In genomic region chr7:143956575-143957295, GRCm38 (mm10) we compare ENCODE assay signal across 16 mouse cellular contexts. TPM values are rescaled to one million over a fixed set of nuclear protein-coding genes. Genes with fewer than 3 reads are reported as not detected.
DNase-seq lines count a peak whose midpoint lies in the region; ATAC-seq lines count a peak whose summit lies in the region.
"Had no signal": no experiment of that assay in that cellular context is flagged by ENCODE, and none has a peak within 500 bp of the region (broad histone marks: within the 10 kb centered on the region; RNA-seq: fewer than 3 reads in every experiment).

No protein-coding gene starts in this region.

- whole genome bisulfite sequencing in liver, embryonic 15.5 days (ENCODE audit: insufficient replicate concordance), result 57% methylated on average over 6 of the region's 6 CpGs
- 76% methylated on average over 6 of the region's 6 CpGs for WGBS in liver, embryonic 11.5 days
- 66% methylated on average over 6 of the region's 6 CpGs for WGBS in stomach, embryonic 15.5 days
- 80% methylated on average over 6 of the region's 6 CpGs for WGBS in heart, embryonic 12.5 days

- H3K9ac ChIP-seq in liver, embryonic 15.5 days, result no peak overlapping the region
- H3K9ac ChIP-seq in liver, embryonic 11.5 days (ENCODE audit: low read depth, low read length), result no peak overlapping the region
- H3K9ac ChIP-seq in stomach, embryonic 15.5 days, result no peak overlapping the region
- no peak overlapping the region for H3K9ac ChIP-seq in heart, embryonic 12.5 days
- H3K9ac ChIP-seq: forebrain, embryonic 12.5 days; hindbrain, embryonic 12.5 days; limb, embryonic 13.5 days had no signal

- H3K27ac ChIP-seq in liver, embryonic 15.5 days (replicated peaks), result no peak overlapping the region
- H3K27ac ChIP-seq in liver, embryonic 11.5 days (ENCODE audit: low read depth, low read length), result no peak overlapping the region
- H3K27ac ChIP-seq in stomach, embryonic 15.5 days, result peak overlapping the region; percentile 54; the same call in 1 of the 2 replicates
- no peak overlapping the region for H3K27ac ChIP-seq in heart, embryonic 12.5 days (ENCODE audit: poor library complexity, severe bottlenecking)
- H3K27ac ChIP-seq: forebrain, embryonic 12.5 days; hindbrain, embryonic 12.5 days; limb, embryonic 13.5 days had no signal

- H3K4me2 ChIP-seq in liver, embryonic 15.5 days, result no peak overlapping the region
- H3K4me2 ChIP-seq in liver, embryonic 11.5 days, result no peak overlapping the region
- H3K4me2 ChIP-seq in stomach, embryonic 15.5 days, result no peak overlapping the region
- no peak overlapping the region for H3K4me2 ChIP-seq in heart, embryonic 12.5 days
- H3K4me2 ChIP-seq: forebrain, embryonic 12.5 days; hindbrain, embryonic 12.5 days; limb, embryonic 13.5 days had no signal

- no peaks in the 10 kb centered on the region for H3K36me3 ChIP-seq in liver, embryonic 15.5 days (replicated peaks)
- H3K36me3 ChIP-seq in liver, embryonic 11.5 days (ENCODE audit: control insufficient read depth, insufficient read depth, low read length), result no peaks in the 10 kb centered on the region
- H3K36me3 ChIP-seq in stomach, embryonic 15.5 days, result no peaks in the 10 kb centered on the region
- H3K36me3 ChIP-seq in heart, embryonic 12.5 days, result no peaks in the 10 kb centered on the region
- H3K36me3 ChIP-seq: forebrain, embryonic 12.5 days; hindbrain, embryonic 12.5 days; limb, embryonic 13.5 days had no signal

- H3K27me3 ChIP-seq in liver, embryonic 15.5 days, result no peaks in the 10 kb centered on the region
- H3K27me3 ChIP-seq in liver, embryonic 11.5 days (replicated peaks; ENCODE audit: control insufficient read depth, insufficient read depth, low read length), result no peaks in the 10 kb centered on the region
- H3K27me3 ChIP-seq in stomach, embryonic 15.5 days (replicated peaks), result no peaks in the 10 kb centered on the region
- peaks cover 14% of the 10 kb centered on the region; the same call in 1 of the 2 replicates for H3K27me3 ChIP-seq in heart, embryonic 12.5 days (replicated peaks)
- H3K27me3 ChIP-seq: forebrain, embryonic 12.5 days; hindbrain, embryonic 12.5 days; limb, embryonic 13.5 days had no signal

- DNase-seq in liver, embryonic 11.5 days (ENCODE audit: low spot score), result no peak
- DNase-seq in kidney, adult 18-20 months, result peak; percentile 82
- peak; percentile 55 to 74 for DNase-seq in kidney, postnatal 4 days
- no peak for DNase-seq in layer of hippocampus, adult 8-10 months (ENCODE audit: low spot score in 2 of 2)
- DNase-seq: adrenal gland, postnatal 36 days; cerebellum, adult 11 months; gastrocnemius, postnatal 10 days; retina, postnatal 1 day; thymus, postnatal 36 days had no signal

- ATAC-seq in liver, embryonic 15.5 days (ENCODE audit: insufficient read depth), result peak; percentile 40; the same call in 1 of the 2 replicates
- no peak for ATAC-seq in liver, embryonic 11.5 days (replicated peaks; ENCODE audit: low FRiP score)
- peak; percentile 65; the same call in 1 of the 2 replicates for ATAC-seq in stomach, embryonic 15.5 days (ENCODE audit: insufficient read depth, low FRiP score, low read depth)
- no peak for ATAC-seq in cerebellum, adult (ENCODE audit: insufficient number of reproducible peaks, low FRiP score, low TSS enrichment)
- no peak for ATAC-seq in heart, embryonic 12.5 days (ENCODE audit: insufficient number of reproducible peaks, low FRiP score)

- no peaks in the 10 kb centered on the region for H3K9me3 ChIP-seq in liver, embryonic 15.5 days (replicated peaks)
- H3K9me3 ChIP-seq in liver, embryonic 11.5 days (ENCODE audit: control insufficient read depth, low read length), result no peaks in the 10 kb centered on the region
- no peaks in the 10 kb centered on the region for H3K9me3 ChIP-seq in stomach, embryonic 15.5 days
- H3K9me3 ChIP-seq in heart, embryonic 12.5 days (replicated peaks), result peaks cover 7% of the 10 kb centered on the region; the same call in 1 of the 2 replicates
- H3K9me3 ChIP-seq: hindbrain, embryonic 12.5 days; limb, embryonic 13.5 days had no signal

- no peaks in the 10 kb centered on the region for H3K4me1 ChIP-seq in liver, embryonic 15.5 days (replicated peaks)
- H3K4me1 ChIP-seq in liver, embryonic 11.5 days (replicated peaks; ENCODE audit: control insufficient read depth, insufficient read depth, low read length), result no peaks in the 10 kb centered on the region
- H3K4me1 ChIP-seq in stomach, embryonic 15.5 days, result 0 out of 2 replicates have a peak, but pooled peaks cover 4% of the 10 kb centered on the region
- no peaks in the 10 kb centered on the region for H3K4me1 ChIP-seq in heart, embryonic 12.5 days (replicated peaks)
- H3K4me1 ChIP-seq: forebrain, embryonic 12.5 days had no signal

- H3K4me3 ChIP-seq in liver, embryonic 15.5 days (replicated peaks), result no peak overlapping the region
- no peak overlapping the region for H3K4me3 ChIP-seq in liver, embryonic 11.5 days (ENCODE audit: low read depth, low read length)
- no peak overlapping the region for H3K4me3 ChIP-seq in stomach, embryonic 15.5 days (replicated peaks)
- no peak overlapping the region for H3K4me3 ChIP-seq in heart, embryonic 12.5 days
- H3K4me3 ChIP-seq: forebrain, embryonic 12.5 days; hindbrain, embryonic 12.5 days; limb, embryonic 13.5 days had no signal

RNA-seq across cellular contexts. Expression of gene Shank2, which starts 45.0 kb away (rescaled TPM):
- 0.54 and 0.66 TPM in 2 replicates for polyA plus RNA-seq in liver, embryonic 15.5 days (2015; fragmentation: Nextera tagmentation; extraction: Ambion mirVana)
- polyA plus RNA-seq in liver, embryonic 11.5 days (2014; fragmentation: Nextera tagmentation; extraction: Ambion mirVana), result 0.90 and 1.0 TPM in 2 replicates
- polyA plus RNA-seq in stomach, embryonic 15.5 days (2015; fragmentation: Nextera tagmentation; extraction: Ambion mirVana), result 2.1 and 2.3 TPM in 2 replicates
- 100 to 1,000 TPM; 100 to 137 (median 119) TPM for total RNA-seq in layer of hippocampus, adult 8-10 months (2022)
- polyA plus RNA-seq in heart, embryonic 12.5 days (2016; fragmentation: Nextera tagmentation; extraction: Ambion mirVana), result 0.12 and 0.27 TPM in 2 replicates

Comparison
In these comparisons a context has a peak if more than half of its experiments do, and no peak if none do; other contexts are left out.
1. ATAC-seq: peak in liver, embryonic 15.5 days (single experiment) and stomach, embryonic 15.5 days (single experiment); none in liver, embryonic 11.5 days (single experiment), cerebellum, adult (single experiment) and heart, embryonic 12.5 days (single experiment).
2. DNase-seq: peak in kidney, adult 18-20 months (single experiment) and kidney, postnatal 4 days (2 of 2); none in liver, embryonic 11.5 days (single experiment) and layer of hippocampus, adult 8-10 months (0 of 2).